Mouse (Mus musculus) heart, adult 2 months (tissue): ENCODE results near the gene Krt8. TPM values are rescaled to one million over a fixed set of nuclear protein-coding genes. Genes with fewer than 3 reads are reported as not detected.

Source experiments
- DNase-seq, 2 experiments: peaks; one replicate each; pipeline ENCODE4 v3.0.0; 2021
- H3K27ac ChIP-seq: fragments of 200-600 bp; 2 replicates; pipeline ENCODE4 v1.8.1; 2022
- H3K27me3 ChIP-seq: fragments of 200-500 bp; 2 replicates; pipeline ENCODE4 v1.6.1; 2012; ENCODE audit warnings: mild to moderate bottlenecking, low read length, inconsistent platforms, mixed read lengths; ENCODE audit not compliant: control insufficient read depth, insufficient read depth
- H3K36me3 ChIP-seq: fragments of 200-500 bp; 2 replicates; pipeline ENCODE4 v1.6.1; 2012; ENCODE audit warnings: low read length, inconsistent platforms; ENCODE audit not compliant: control insufficient read depth, insufficient read depth
- H3K4me1 ChIP-seq: fragments of 200-500 bp; 2 replicates; pipeline ENCODE4 v1.6.1; 2011; ENCODE audit warnings: low read length; ENCODE audit not compliant: control insufficient read depth, insufficient read depth
- H3K4me3 ChIP-seq: fragments of 200-600 bp; 2 replicates; pipeline ENCODE4 v1.8.1; 2022
- H3K79me2 ChIP-seq: fragments of 200-500 bp; replicated peaks from 2 replicates; pipeline ENCODE4 v1.6.1; 2012; ENCODE audit warnings: mild to moderate bottlenecking, inconsistent platforms, low read length, moderate library complexity, mixed read lengths; ENCODE audit not compliant: control insufficient read depth, insufficient read depth
- H3K9ac ChIP-seq: fragments of 200-500 bp; 2 replicates; pipeline ENCODE4 v1.6.1; 2012; ENCODE audit warnings: low read depth, mild to moderate bottlenecking, control low read depth, inconsistent platforms, low read length, mixed read lengths
- CTCF ChIP-seq: fragments of 200-600 bp; IDR thresholded peaks from 2 replicates; pipeline ENCODE4 v1.8.1; 2022; ENCODE audit warnings: antibody characterized with exemption, mild to moderate bottlenecking, moderate library complexity
- EP300 ChIP-seq: fragments of 200-500 bp; IDR thresholded peaks from 2 replicates; pipeline ENCODE4 v1.6.1; 2011; ENCODE audit warnings: low read depth, low read length, control low read depth; ENCODE audit not compliant: insufficient read depth
- POLR2A ChIP-seq: fragments of 200-500 bp; IDR thresholded peaks from 2 replicates; pipeline ENCODE4 v1.6.1; 2011; ENCODE audit warnings: mild to moderate bottlenecking, low read depth, low read length, control low read depth; ENCODE audit not compliant: insufficient read depth
- WGBS: fragments of 180-500 bp; shearing (Covaris S2); methylation state at CpG from one replicate; pipeline ENCODE4 v1.1.7; 2018; 5-methylcytosine and 5-hydroxymethylcytosine counted together
- intact Hi-C: fragments of 180-260 bp; cut with DNase I; formaldehyde crosslinking; loops from one replicate; pipeline ENCODE4 v1.15.1; 2025
- polyA plus RNA-seq: library from polyadenylated mRNA; depleted of rRNA; stranded (reverse); fragments of >200 nt; gene quantifications from 2 replicates; pipeline ENCODE4 v1.2.3, GENCODE M21; 2012
- total RNA-seq, 2 experiments: library from RNA; stranded (reverse); gene quantifications; 2 replicates each; pipeline ENCODE4 v1.2.3; 2021

Gene Krt8
- total and polyA plus RNA-seq, 3 experiments = 1.7 to 9.8 (median 1.7) TPM

GRCm38 (mm10) chr15:102025136-102025872 lies 21.0 kb upstream of the Krt8 start:
- Histone ChIP-seq H3K27me3 (peaks cover 2% of the 10 kb centered on the region), H3K9ac (no peak overlapping the region), H3K4me3 (0 out of 2 replicates have a peak overlapping the region, but pooled peaks have one; percentile 3), H3K4me1 (peaks cover 4% of the 10 kb centered on the region; the same call in 1 of the 2 replicates), H3K27ac (no peak overlapping the region), H3K36me3 (no peaks in the 10 kb centered on the region), H3K79me2 (no peaks in the 10 kb centered on the region)
- WGBS = 19% methylated on average over 22 of the region's 22 CpGs
- TF ChIP-seq CTCF = no peak
- no peak for TF ChIP-seq EP300
- no peak for TF ChIP-seq POLR2A
- no peak for DNase-seq
- intact Hi-C loops = no loop called here

GRCm38 (mm10) chr15:102023888-102024287 lies 19.6 kb upstream of the Krt8 start:
- WGBS = 26% methylated on average over 8 of the region's 8 CpGs
- no peak for DNase-seq
- no peak overlapping the region for H3K27ac ChIP-seq

DNA sequence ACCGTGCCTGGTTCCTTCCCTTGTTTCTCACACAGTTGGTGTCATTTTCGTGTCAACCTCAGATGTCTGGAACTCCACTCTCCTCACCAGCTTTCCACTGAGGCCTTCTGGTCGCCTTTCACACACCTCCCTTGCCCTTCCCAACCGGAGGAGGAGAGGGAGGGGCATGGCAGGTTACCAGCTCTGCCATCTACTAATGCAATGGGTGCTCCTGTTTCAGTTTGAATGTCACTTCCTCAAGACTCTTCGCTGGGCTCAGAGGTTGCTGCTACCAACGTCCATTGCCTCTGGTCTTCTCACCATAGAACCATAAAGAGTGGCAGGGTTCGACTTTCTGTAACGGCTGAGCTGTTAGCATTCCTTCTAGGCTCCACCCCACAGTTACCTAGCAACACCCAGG lies 18.2 kb upstream of the Krt8 start:
- TF ChIP-seq POLR2A (no peak), CTCF (no peak), EP300 (no peak)
- intact Hi-C loops = no loop called here
- Histone ChIP-seq H3K4me1 (peaks cover 4% of the 10 kb centered on the region; the same call in 1 of the 2 replicates), H3K27me3 (no peaks in the 10 kb centered on the region), H3K9ac (no peak overlapping the region), H3K27ac (no peak overlapping the region), H3K79me2 (no peaks in the 10 kb centered on the region), H3K36me3 (no peaks in the 10 kb centered on the region), H3K4me3 (no peak overlapping the region)
- DNase-seq = no peak
- 61% methylated on average over 8 of the region's 8 CpGs for WGBS

More at GRCm38 (mm10) chr15:102023888-102024287, 19.6 kb upstream of the Krt8 start:
- Histone ChIP-seq H3K4me3 (no peak overlapping the region), H3K27me3 (peaks cover 2% of the 10 kb centered on the region), H3K36me3 (no peaks in the 10 kb centered on the region), H3K9ac (no peak overlapping the region), H3K4me1 (peaks cover 4% of the 10 kb centered on the region; the same call in 1 of the 2 replicates), H3K79me2 (no peaks in the 10 kb centered on the region)
- no peak for TF ChIP-seq EP300
- no peak for TF ChIP-seq POLR2A
- no peak for TF ChIP-seq CTCF
- intact Hi-C loops = no loop called here

DNA sequence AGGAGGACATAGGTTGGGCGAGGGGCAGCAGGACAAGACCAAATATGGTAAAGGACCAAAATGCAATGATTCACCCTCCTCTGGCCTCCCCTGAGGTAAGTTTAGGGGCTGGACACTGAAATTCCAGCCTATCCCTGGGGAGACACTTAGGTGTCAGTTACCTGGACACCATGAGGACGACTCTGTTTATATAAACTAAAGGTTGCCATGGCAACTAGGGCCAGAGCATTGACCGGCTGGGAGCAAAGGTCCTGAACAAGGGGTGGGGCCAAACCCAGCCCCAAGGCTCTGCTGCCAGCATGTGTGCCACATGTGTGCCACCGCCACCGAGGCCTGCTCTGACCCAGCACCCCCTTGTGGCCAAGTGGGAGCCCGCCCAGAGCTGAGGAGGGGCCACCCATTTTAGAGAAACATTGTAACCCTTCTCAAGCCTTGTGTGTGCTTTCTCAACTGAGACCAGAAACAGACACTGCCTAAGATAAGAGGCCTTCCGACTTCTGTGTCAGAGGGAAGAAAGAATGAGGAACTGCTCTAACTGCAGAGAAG lies 13.7 kb upstream of the Krt8 start:
- Histone ChIP-seq H3K9ac (no peak overlapping the region), H3K4me3 (no peak overlapping the region), H3K79me2 (no peaks in the 10 kb centered on the region), H3K36me3 (no peaks in the 10 kb centered on the region), H3K4me1 (no peaks in the 10 kb centered on the region), H3K27me3 (no peaks in the 10 kb centered on the region), H3K27ac (no peak overlapping the region)
- intact Hi-C loops = no loop called here
- TF ChIP-seq CTCF (peak; percentile 16; the same call in 1 of the 2 replicates), POLR2A (no peak)
- 36% methylated on average over 7 of the region's 7 CpGs for WGBS
- no peak for DNase-seq

GRCm38 (mm10) chr15:102016787-102017186 lies 12.5 kb upstream of the Krt8 start:
- H3K79me2 ChIP-seq = no peaks in the 10 kb centered on the region
- TF ChIP-seq CTCF (no peak), POLR2A (no peak), EP300 (no peak)
- H3K27ac ChIP-seq = no peak overlapping the region
- H3K36me3 ChIP-seq = no peaks in the 10 kb centered on the region
- no peak overlapping the region for H3K9ac ChIP-seq
- DNase-seq = no peak
- WGBS = 46% methylated on average over 7 of the region's 7 CpGs
- intact Hi-C loops = no loop called here
- H3K27me3 ChIP-seq = no peaks in the 10 kb centered on the region
- no peak overlapping the region for H3K4me3 ChIP-seq
- no peaks in the 10 kb centered on the region for H3K4me1 ChIP-seq

DNA sequence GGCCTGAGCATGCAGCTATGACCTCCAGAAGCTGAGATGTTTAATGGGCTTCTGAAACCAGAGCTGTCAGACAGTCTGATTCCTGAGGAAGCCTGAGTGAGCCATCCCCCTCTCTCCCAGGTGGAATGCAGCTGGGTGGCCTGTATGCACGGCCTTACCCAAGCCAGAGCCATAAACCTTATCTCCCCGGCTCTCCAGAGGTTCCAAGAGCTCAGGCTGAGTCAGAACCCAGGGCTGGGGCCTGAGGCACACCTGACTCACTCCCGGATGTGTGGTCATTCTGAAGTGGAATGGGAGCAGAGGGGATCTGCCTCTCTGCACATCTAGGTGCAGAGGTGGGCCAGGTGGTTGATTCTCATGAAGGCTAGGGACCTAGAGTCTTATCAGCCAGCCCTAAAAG lies 11.8 kb upstream of the Krt8 start:
- intact Hi-C loops = no loop called here
- Histone ChIP-seq H3K36me3 (no peaks in the 10 kb centered on the region), H3K4me1 (no peaks in the 10 kb centered on the region; the same call in 1 of the 2 replicates), H3K4me3 (no peak overlapping the region), H3K27ac (no peak overlapping the region), H3K9ac (no peak overlapping the region), H3K79me2 (no peaks in the 10 kb centered on the region), H3K27me3 (no peaks in the 10 kb centered on the region)
- TF ChIP-seq EP300 (no peak), POLR2A (no peak), CTCF (no peak)
- no peak for DNase-seq
- 33% methylated on average over 3 of the region's 3 CpGs for WGBS
